Mouse (Mus musculus) forebrain, embryonic 16.5 days (tissue): Measurements from ENCODE around the gene Slc5a11. TPM values are rescaled to one million over a fixed set of nuclear protein-coding genes. Genes with fewer than 3 reads are reported as not detected.

ENCODE experiments used
- ATAC-seq: fragments of 200-750 bp; cut with Nextera tagmentation; 2 replicates; pipeline ENCODE4 v1.8.0; 2017; ENCODE audit warnings: mild to moderate bottlenecking, moderate library complexity
- H3K27ac ChIP-seq: fragments of 300-500 bp; sonication (generic); 2 replicates; pipeline ENCODE4 v1.5.1; 2014; ENCODE audit warnings: low read length, control low read depth
- H3K27me3 ChIP-seq: fragments of 300-500 bp; sonication (generic); replicated peaks from 2 replicates; pipeline ENCODE4 v1.6.1; 2014; ENCODE audit warnings: low read length; ENCODE audit not compliant: control insufficient read depth, insufficient read depth
- H3K36me3 ChIP-seq: fragments of 300-500 bp; sonication (generic); 2 replicates; pipeline ENCODE4 v1.6.1; 2014; ENCODE audit not compliant: control insufficient read depth, insufficient read depth
- H3K4me1 ChIP-seq: fragments of 300-500 bp; sonication (generic); replicated peaks from 2 replicates; pipeline ENCODE4 v1.6.1; 2014; ENCODE audit warnings: low read length; ENCODE audit not compliant: control insufficient read depth, insufficient read depth
- H3K4me2 ChIP-seq: fragments of 300-500 bp; sonication (generic); 2 replicates; pipeline ENCODE4 v1.6.1; 2014; ENCODE audit warnings: mild to moderate bottlenecking, low read length, control low read depth
- H3K4me3 ChIP-seq: fragments of 300-500 bp; sonication (generic); replicated peaks from 2 replicates; pipeline ENCODE4 v1.5.1; 2014; ENCODE audit warnings: mild to moderate bottlenecking, low read length, control low read depth
- H3K9ac ChIP-seq: fragments of 300-500 bp; sonication (generic); replicated peaks from 2 replicates; pipeline ENCODE4 v1.6.1; 2014; ENCODE audit warnings: low read depth, low read length, control low read depth
- H3K9me3 ChIP-seq: fragments of 300-500 bp; sonication (generic); 2 replicates; pipeline ENCODE4 v1.6.1; 2016; ENCODE audit warnings: low read length; ENCODE audit not compliant: control insufficient read depth
- WGBS: fragments of 180-500 bp; shearing (Covaris S2); extraction: QIAGEN DNeasy Blood & Tissue Kit; methylation state at CpG from one replicate; pipeline ENCODE4 v1.1.7; 2014; 5-methylcytosine and 5-hydroxymethylcytosine counted together
- polyA plus RNA-seq: library from polyadenylated mRNA; unstranded; fragments of >200 nt; fragmentation: Nextera tagmentation; extraction: Ambion mirVana; gene quantifications from 2 replicates; pipeline ENCODE4 v1.2.1, GENCODE M21; 2015

Gene Slc5a11
- polyA plus RNA-seq, 1 experiment from 2014 or later, result 0.75 TPM

GRCm38 (mm10) chr7:123251343-123251742, 36.8 kb downstream of the Slc5a11 start:
- H3K9ac ChIP-seq, result no peak overlapping the region
- no peaks in the 10 kb centered on the region for H3K4me1 ChIP-seq
- 48% methylated on average over 6 of the region's 6 CpGs for WGBS
- H3K4me3 ChIP-seq, result no peak overlapping the region
- H3K27me3 ChIP-seq, result no peaks in the 10 kb centered on the region
- H3K9me3 ChIP-seq, result no peaks in the 10 kb centered on the region
- H3K36me3 ChIP-seq, result no peaks in the 10 kb centered on the region
- no peak overlapping the region for H3K4me2 ChIP-seq
- no peak for ATAC-seq
- no peak overlapping the region for H3K27ac ChIP-seq

GRCm38 (mm10) chr7:123253396-123253795, 38.8 kb downstream of the Slc5a11 start:
- H3K4me2 ChIP-seq, result no peak overlapping the region
- H3K9ac ChIP-seq, result no peak overlapping the region
- H3K27me3 ChIP-seq, result no peaks in the 10 kb centered on the region
- peak; percentile 62; the same call in 1 of the 2 replicates for ATAC-seq
- no peaks in the 10 kb centered on the region for H3K9me3 ChIP-seq
- H3K4me3 ChIP-seq, result no peak overlapping the region
- no peak overlapping the region for H3K27ac ChIP-seq
- H3K36me3 ChIP-seq, result no peaks in the 10 kb centered on the region
- no peaks in the 10 kb centered on the region for H3K4me1 ChIP-seq
- WGBS, result 61% methylated on average over 7 of the region's 7 CpGs

GRCm38 (mm10) chr7:123254196-123254970, 39.8 kb downstream of the Slc5a11 start:
- ATAC-seq, result no peak
- H3K27ac ChIP-seq, result no peak overlapping the region
- no peak overlapping the region for H3K4me3 ChIP-seq
- no peaks in the 10 kb centered on the region for H3K9me3 ChIP-seq
- H3K36me3 ChIP-seq, result no peaks in the 10 kb centered on the region
- H3K4me1 ChIP-seq, result no peaks in the 10 kb centered on the region
- WGBS, result 88% methylated on average over 14 of the region's 14 CpGs
- H3K4me2 ChIP-seq, result no peak overlapping the region
- no peak overlapping the region for H3K9ac ChIP-seq
- no peaks in the 10 kb centered on the region for H3K27me3 ChIP-seq

GRCm38 (mm10) chr7:123258103-123258502, 43.5 kb downstream of the Slc5a11 start:
- H3K9ac ChIP-seq, result no peak overlapping the region
- no peaks in the 10 kb centered on the region for H3K36me3 ChIP-seq
- no peak for ATAC-seq
- H3K9me3 ChIP-seq, result no peaks in the 10 kb centered on the region
- 95% methylated on average over 8 of the region's 8 CpGs for WGBS
- H3K27ac ChIP-seq, result no peak overlapping the region
- no peak overlapping the region for H3K4me3 ChIP-seq
- no peak overlapping the region for H3K4me2 ChIP-seq
- H3K4me1 ChIP-seq, result no peaks in the 10 kb centered on the region
- H3K27me3 ChIP-seq, result no peaks in the 10 kb centered on the region

GRCm38 (mm10) chr7:123273056-123273455, 58.5 kb downstream of the Slc5a11 start:
- H3K4me1 ChIP-seq, result no peaks in the 10 kb centered on the region
- ATAC-seq, result no peak
- no peak overlapping the region for H3K4me2 ChIP-seq
- no peaks in the 10 kb centered on the region for H3K27me3 ChIP-seq
- H3K4me3 ChIP-seq, result no peak overlapping the region
- H3K36me3 ChIP-seq, result 0 out of 2 replicates have a peak, but pooled peaks cover under 1% of the 10 kb centered on the region
- no peak overlapping the region for H3K27ac ChIP-seq
- H3K9ac ChIP-seq, result no peak overlapping the region
- no peaks in the 10 kb centered on the region for H3K9me3 ChIP-seq
- 76% methylated on average over 11 of the region's 11 CpGs for WGBS

- no peak overlapping the region for H3K9ac ChIP-seq
- no peak for ATAC-seq
Observed at GRCm38 (mm10) chr7:123276568-123276967, 62.0 kb downstream of the Slc5a11 start.

GRCm38 (mm10) chr7:123279797-123280196, 65.2 kb downstream of the Slc5a11 start:
- Histone ChIP-seq H3K4me3 (no peak overlapping the region), H3K27me3 (no peaks in the 10 kb centered on the region), H3K9me3 (no peaks in the 10 kb centered on the region), H3K4me1 (no peaks in the 10 kb centered on the region), H3K36me3 (0 out of 2 replicates have a peak, but pooled peaks cover 4% of the 10 kb centered on the region), H3K27ac (no peak overlapping the region), H3K9ac (no peak overlapping the region), H3K4me2 (no peak overlapping the region)
- no peak for ATAC-seq
- WGBS, result 84% methylated on average over 4 of the region's 4 CpGs

More at GRCm38 (mm10) chr7:123276568-123276967, 62.0 kb downstream of the Slc5a11 start:
- Histone ChIP-seq H3K4me2 (no peak overlapping the region), H3K36me3 (0 out of 2 replicates have a peak, but pooled peaks cover 4% of the 10 kb centered on the region), H3K27ac (no peak overlapping the region), H3K4me3 (no peak overlapping the region), H3K27me3 (no peaks in the 10 kb centered on the region), H3K4me1 (no peaks in the 10 kb centered on the region), H3K9me3 (no peaks in the 10 kb centered on the region)
- WGBS, result 85% methylated on average over 4 of the region's 4 CpGs

- Histone ChIP-seq H3K4me2 (no peak overlapping the region), H3K36me3 (0 out of 2 replicates have a peak, but pooled peaks cover 2% of the 10 kb centered on the region), H3K4me1 (no peaks in the 10 kb centered on the region), H3K4me3 (no peak overlapping the region), H3K27me3 (no peaks in the 10 kb centered on the region), H3K27ac (no peak overlapping the region), H3K9ac (no peak overlapping the region), H3K9me3 (no peaks in the 10 kb centered on the region)
- ATAC-seq, result no peak
- WGBS, result 65% methylated on average over 4 of the region's 4 CpGs
Observed at GRCm38 (mm10) chr7:123283826-123284225, 69.2 kb downstream of the Slc5a11 start.

GRCm38 (mm10) chr7:123285896-123286295, 71.3 kb downstream of the Slc5a11 start:
- Histone ChIP-seq H3K27ac (no peak overlapping the region), H3K9me3 (no peaks in the 10 kb centered on the region), H3K36me3 (0 out of 2 replicates have a peak, but pooled peaks cover 6% of the 10 kb centered on the region)

More at GRCm38 (mm10) chr7:123285896-123286295, 71.3 kb downstream of the Slc5a11 start:
- no peak for ATAC-seq
- WGBS, result 90% methylated on average over 5 of the region's 5 CpGs
- Histone ChIP-seq H3K4me2 (no peak overlapping the region), H3K4me3 (no peak overlapping the region), H3K27me3 (no peaks in the 10 kb centered on the region), H3K4me1 (no peaks in the 10 kb centered on the region), H3K9ac (no peak overlapping the region)
